Mouse (Mus musculus) olfactory bulb, adult 2 months (tissue): ENCODE measurements around the gene Axdnd1.

ENCODE experiments used
- CTCF ChIP-seq: fragments of 200-500 bp; IDR thresholded peaks from 2 replicates; pipeline ENCODE4 v1.5.1; 2012; ENCODE audit warnings: low read depth, mild to moderate bottlenecking, low read length, moderate library complexity; ENCODE audit not compliant: insufficient read depth
- POLR2A ChIP-seq: fragments of 200-500 bp; IDR thresholded peaks from 2 replicates; pipeline ENCODE4 v1.6.1; 2012; ENCODE audit warnings: mild to moderate bottlenecking, low read depth, low read length, moderate library complexity; ENCODE audit not compliant: insufficient read depth

DNA sequence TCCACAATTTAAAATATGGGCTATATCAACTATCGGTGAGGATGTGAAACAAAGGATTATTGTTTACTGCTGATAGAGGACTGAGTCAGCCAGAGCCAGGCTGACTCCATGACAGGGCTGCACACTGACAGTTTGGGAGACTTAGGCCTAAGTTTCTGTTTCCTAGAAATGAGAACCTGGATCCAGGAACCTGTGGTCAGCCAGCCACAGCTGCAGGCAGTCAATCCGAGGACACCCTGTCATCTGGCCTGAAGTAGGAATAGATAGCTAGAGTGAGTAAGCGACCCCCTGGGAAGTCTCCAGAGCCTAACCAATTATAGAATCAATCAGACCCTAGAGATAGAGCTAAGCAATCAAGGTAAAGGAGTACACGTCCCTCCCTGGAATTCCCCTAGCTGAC lies 76.5 kb downstream of the Axdnd1 start:
- no peak for TF ChIP-seq POLR2A
- TF ChIP-seq CTCF: no peak
